Mouse (Mus musculus) forebrain, embryonic 15.5 days (tissue): Measurements from ENCODE around the gene Rgs6. TPM values are rescaled to one million over a fixed set of nuclear protein-coding genes. Genes with fewer than 3 reads are reported as not detected.

Experiments used
- ATAC-seq: fragments of 200-750 bp; cut with Nextera tagmentation; replicated peaks from 2 replicates; pipeline ENCODE4 v1.8.0; 2017; ENCODE audit warnings: mild to moderate bottlenecking, moderate TSS enrichment, moderate library complexity
- H3K27ac ChIP-seq: fragments of 300-500 bp; sonication (generic); replicated peaks from 2 replicates; pipeline ENCODE4 v1.5.1; 2015; ENCODE audit warnings: mild to moderate bottlenecking, inconsistent platforms
- H3K27me3 ChIP-seq: fragments of 300-500 bp; sonication (generic); 2 replicates; pipeline ENCODE4 v1.6.1; 2015; ENCODE audit warnings: inconsistent platforms
- H3K36me3 ChIP-seq: fragments of 300-500 bp; sonication (generic); 2 replicates; pipeline ENCODE4 v1.6.1; 2015; ENCODE audit warnings: mild to moderate bottlenecking, inconsistent platforms
- H3K4me1 ChIP-seq: fragments of 300-500 bp; sonication (generic); 2 replicates; pipeline ENCODE4 v1.6.1; 2015; ENCODE audit warnings: inconsistent platforms
- H3K4me2 ChIP-seq: fragments of 300-500 bp; sonication (generic); replicated peaks from 2 replicates; pipeline ENCODE4 v1.6.1; 2015; ENCODE audit warnings: mild to moderate bottlenecking, inconsistent platforms
- H3K4me3 ChIP-seq: fragments of 300-500 bp; sonication (generic); 2 replicates; pipeline ENCODE4 v1.5.1; 2015; ENCODE audit warnings: mild to moderate bottlenecking, inconsistent platforms
- H3K9ac ChIP-seq: fragments of 300-500 bp; sonication (generic); replicated peaks from 2 replicates; pipeline ENCODE4 v1.6.1; 2015; ENCODE audit warnings: mild to moderate bottlenecking, inconsistent platforms
- H3K9me3 ChIP-seq: fragments of 300-500 bp; sonication (generic); 2 replicates; pipeline ENCODE4 v1.6.1; 2016; ENCODE audit warnings: inconsistent platforms
- WGBS: fragments of 180-500 bp; shearing (Covaris S2); methylation state at CpG from one replicate; pipeline ENCODE4 v1.1.7; 2015; ENCODE audit warnings: mixed read lengths; 5-methylcytosine and 5-hydroxymethylcytosine counted together
- polyA plus RNA-seq: library from polyadenylated mRNA; unstranded; fragments of >200 nt; fragmentation: Nextera tagmentation; extraction: Ambion mirVana; gene quantifications from 2 replicates; pipeline ENCODE4 v1.2.1, GENCODE M21; 2015

The Rgs6 gene
- polyA plus RNA-seq, 1 experiment from 2014 or later: 11.6 TPM

DNA sequence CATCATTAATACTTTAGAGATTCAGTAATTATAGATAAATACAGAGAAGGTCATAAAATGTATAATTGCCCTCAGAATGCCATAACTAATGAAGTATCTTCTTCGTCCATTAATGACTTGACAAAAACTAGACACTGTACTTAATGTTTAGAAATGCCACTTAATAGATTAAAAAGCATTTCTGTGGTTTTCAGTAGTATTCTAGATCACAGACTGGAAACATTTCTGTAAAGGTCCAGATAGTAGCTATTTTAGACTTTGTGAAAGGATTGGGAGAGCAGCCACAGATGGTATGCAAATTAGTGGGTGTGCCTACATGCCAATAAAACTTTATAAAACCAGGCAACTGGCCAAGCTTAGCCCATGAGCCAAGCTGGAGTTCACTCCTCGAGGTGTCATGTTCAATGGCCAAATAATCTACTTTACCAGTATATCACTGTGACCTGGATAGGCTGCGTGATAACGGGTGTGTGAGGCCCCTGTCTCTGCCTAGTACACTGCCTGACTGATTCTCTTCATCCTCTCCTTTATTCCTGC, 82.2 kb downstream of the Rgs6 start:
- no peak overlapping the region for H3K4me3 ChIP-seq
- no peaks in the 10 kb centered on the region for H3K27me3 ChIP-seq
- H3K4me1 ChIP-seq: peaks cover 21% of the 10 kb centered on the region
- H3K9ac ChIP-seq: no peak overlapping the region
- 45% methylated on average over 4 of the region's 4 CpGs for WGBS
- peak overlapping the region; percentile 39 for H3K27ac ChIP-seq
- no peak overlapping the region for H3K4me2 ChIP-seq
- ATAC-seq: peak; percentile 58
- H3K9me3 ChIP-seq: no peaks in the 10 kb centered on the region
- H3K36me3 ChIP-seq: no peaks in the 10 kb centered on the region

GRCm38 (mm10) chr12:82671591-82671990, 83.5 kb downstream of the Rgs6 start:
- H3K27me3 ChIP-seq: no peaks in the 10 kb centered on the region
- no peaks in the 10 kb centered on the region for H3K36me3 ChIP-seq
- H3K9ac ChIP-seq: no peak overlapping the region
- WGBS: 39% methylated on average over 5 of the region's 5 CpGs
- H3K27ac ChIP-seq: peak overlapping the region; percentile 39
- H3K9me3 ChIP-seq: no peaks in the 10 kb centered on the region
- ATAC-seq: no peak
- H3K4me1 ChIP-seq: peaks cover 23% of the 10 kb centered on the region
- no peak overlapping the region for H3K4me2 ChIP-seq
- no peak overlapping the region for H3K4me3 ChIP-seq

GRCm38 (mm10) chr12:82675137-82675536, 87.0 kb downstream of the Rgs6 start:
- Histone ChIP-seq H3K36me3 (no peaks in the 10 kb centered on the region), H3K4me3 (no peak overlapping the region), H3K27me3 (no peaks in the 10 kb centered on the region), H3K27ac (no peak overlapping the region), H3K9me3 (no peaks in the 10 kb centered on the region), H3K4me2 (no peak overlapping the region), H3K4me1 (peaks cover 20% of the 10 kb centered on the region), H3K9ac (no peak overlapping the region)
- 81% methylated on average over 4 of the region's 4 CpGs for WGBS
- no peak for ATAC-seq

- ATAC-seq: no peak
- no peaks in the 10 kb centered on the region for H3K27me3 ChIP-seq
- H3K36me3 ChIP-seq: no peaks in the 10 kb centered on the region
- no peaks in the 10 kb centered on the region for H3K4me1 ChIP-seq
- H3K9me3 ChIP-seq: no peaks in the 10 kb centered on the region
- H3K4me3 ChIP-seq: no peak overlapping the region
- no peak overlapping the region for H3K9ac ChIP-seq
- WGBS: 93% methylated on average over 2 of the region's 2 CpGs
- no peak overlapping the region for H3K27ac ChIP-seq
- H3K4me2 ChIP-seq: no peak overlapping the region
Observed at GRCm38 (mm10) chr12:82687015-82687414, 98.9 kb downstream of the Rgs6 start.

GRCm38 (mm10) chr12:82698886-82699527, 110.9 kb downstream of the Rgs6 start:
- peaks cover 10% of the 10 kb centered on the region for H3K4me1 ChIP-seq
- WGBS: 72% methylated on average over 12 of the region's 12 CpGs
- no peak overlapping the region for H3K4me3 ChIP-seq
- no peak for ATAC-seq
- H3K9ac ChIP-seq: no peak overlapping the region
- no peaks in the 10 kb centered on the region for H3K27me3 ChIP-seq
- H3K4me2 ChIP-seq: no peak overlapping the region
- H3K27ac ChIP-seq: no peak overlapping the region
- no peaks in the 10 kb centered on the region for H3K9me3 ChIP-seq
- no peaks in the 10 kb centered on the region for H3K36me3 ChIP-seq

DNA sequence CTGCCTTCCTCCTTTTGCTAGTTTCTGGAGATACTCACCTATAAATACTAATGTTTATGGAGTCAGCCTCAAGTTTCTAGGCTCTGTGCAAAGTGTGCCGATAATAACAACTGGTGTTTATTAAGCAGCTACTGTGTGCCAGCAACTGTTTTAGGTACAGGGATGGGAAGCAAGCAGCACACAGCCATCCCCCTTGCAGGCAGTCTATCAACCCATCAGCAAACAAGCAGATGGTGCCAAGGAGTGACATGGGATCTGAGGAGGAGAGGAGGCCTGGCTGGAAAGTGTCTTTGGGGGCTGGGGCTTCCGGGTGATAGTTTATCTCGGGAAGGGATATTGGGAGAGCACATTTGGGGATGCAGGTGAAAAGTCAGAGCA, 111.4 kb downstream of the Rgs6 start:
- ATAC-seq: no peak; the same call in 1 of the 2 replicates
- H3K27ac ChIP-seq: no peak overlapping the region
- H3K4me2 ChIP-seq: no peak overlapping the region
- H3K9me3 ChIP-seq: no peaks in the 10 kb centered on the region
- H3K4me3 ChIP-seq: no peak overlapping the region
- 76% methylated on average over 3 of the region's 3 CpGs for WGBS
- H3K36me3 ChIP-seq: no peaks in the 10 kb centered on the region
- peaks cover 10% of the 10 kb centered on the region for H3K4me1 ChIP-seq
- no peaks in the 10 kb centered on the region for H3K27me3 ChIP-seq
- H3K9ac ChIP-seq: no peak overlapping the region

- Histone ChIP-seq H3K9me3 (no peaks in the 10 kb centered on the region), H3K27ac (no peak overlapping the region), H3K27me3 (no peaks in the 10 kb centered on the region), H3K9ac (no peak overlapping the region), H3K4me3 (no peak overlapping the region), H3K4me1 (peaks cover 10% of the 10 kb centered on the region), H3K4me2 (no peak overlapping the region), H3K36me3 (no peaks in the 10 kb centered on the region)
- WGBS: 58% methylated on average over 10 of the region's 10 CpGs
- no peak for ATAC-seq
Observed at GRCm38 (mm10) chr12:82700241-82700640, 112.1 kb downstream of the Rgs6 start.

GRCm38 (mm10) chr12:82700840-82701239, 112.7 kb downstream of the Rgs6 start:
- ATAC-seq: no peak
- no peaks in the 10 kb centered on the region for H3K36me3 ChIP-seq
- no peak overlapping the region for H3K4me2 ChIP-seq
- H3K9ac ChIP-seq: no peak overlapping the region
- H3K27me3 ChIP-seq: no peaks in the 10 kb centered on the region
- WGBS: 59% methylated on average over 5 of the region's 5 CpGs
- H3K27ac ChIP-seq: no peak overlapping the region
- no peaks in the 10 kb centered on the region for H3K9me3 ChIP-seq
- H3K4me3 ChIP-seq: no peak overlapping the region
- H3K4me1 ChIP-seq: peaks cover 10% of the 10 kb centered on the region

- Histone ChIP-seq H3K4me1 (peaks cover 10% of the 10 kb centered on the region), H3K9me3 (no peaks in the 10 kb centered on the region), H3K4me3 (no peak overlapping the region), H3K9ac (no peak overlapping the region), H3K27ac (no peak overlapping the region), H3K27me3 (no peaks in the 10 kb centered on the region), H3K36me3 (no peaks in the 10 kb centered on the region), H3K4me2 (no peak overlapping the region)
- no peak for ATAC-seq
- WGBS: 91% methylated on average over 7 of the region's 7 CpGs
Observed at GRCm38 (mm10) chr12:82701359-82701758, 113.3 kb downstream of the Rgs6 start.

- Histone ChIP-seq H3K4me1 (no peaks in the 10 kb centered on the region), H3K27me3 (no peaks in the 10 kb centered on the region), H3K9ac (no peak overlapping the region), H3K9me3 (no peaks in the 10 kb centered on the region), H3K4me3 (no peak overlapping the region), H3K27ac (no peak overlapping the region), H3K4me2 (no peak overlapping the region), H3K36me3 (no peaks in the 10 kb centered on the region)
- no peak for ATAC-seq
Observed at GRCm38 (mm10) chr12:82710376-82710775, 122.3 kb downstream of the Rgs6 start.

DNA sequence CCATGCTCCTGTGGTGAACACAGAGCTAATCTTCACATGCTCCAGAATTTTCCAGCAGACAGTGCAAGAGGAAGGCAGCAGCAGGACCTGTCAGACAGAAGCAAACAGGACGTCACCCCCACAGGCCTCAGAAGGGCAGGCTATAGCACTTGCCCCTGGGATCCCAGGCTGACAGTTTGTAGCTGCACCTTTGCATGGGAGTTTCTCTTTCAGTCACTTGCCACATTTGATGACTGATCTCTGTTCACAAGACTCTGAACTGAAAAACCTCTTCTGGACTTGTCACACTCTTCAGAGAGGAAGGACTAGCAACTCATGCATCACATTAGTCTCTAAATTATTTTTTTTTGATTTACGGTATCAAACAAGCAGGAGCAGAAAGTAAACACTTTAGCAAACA, 126.2 kb downstream of the Rgs6 start:
- WGBS: 74% methylated on average over 2 of the region's 2 CpGs
- H3K27ac ChIP-seq: no peak overlapping the region
- H3K4me3 ChIP-seq: no peak overlapping the region
- H3K4me1 ChIP-seq: no peaks in the 10 kb centered on the region
- no peaks in the 10 kb centered on the region for H3K9me3 ChIP-seq
- H3K4me2 ChIP-seq: no peak overlapping the region
- H3K36me3 ChIP-seq: no peaks in the 10 kb centered on the region
- ATAC-seq: no peak
- H3K27me3 ChIP-seq: no peaks in the 10 kb centered on the region
- H3K9ac ChIP-seq: no peak overlapping the region

DNA sequence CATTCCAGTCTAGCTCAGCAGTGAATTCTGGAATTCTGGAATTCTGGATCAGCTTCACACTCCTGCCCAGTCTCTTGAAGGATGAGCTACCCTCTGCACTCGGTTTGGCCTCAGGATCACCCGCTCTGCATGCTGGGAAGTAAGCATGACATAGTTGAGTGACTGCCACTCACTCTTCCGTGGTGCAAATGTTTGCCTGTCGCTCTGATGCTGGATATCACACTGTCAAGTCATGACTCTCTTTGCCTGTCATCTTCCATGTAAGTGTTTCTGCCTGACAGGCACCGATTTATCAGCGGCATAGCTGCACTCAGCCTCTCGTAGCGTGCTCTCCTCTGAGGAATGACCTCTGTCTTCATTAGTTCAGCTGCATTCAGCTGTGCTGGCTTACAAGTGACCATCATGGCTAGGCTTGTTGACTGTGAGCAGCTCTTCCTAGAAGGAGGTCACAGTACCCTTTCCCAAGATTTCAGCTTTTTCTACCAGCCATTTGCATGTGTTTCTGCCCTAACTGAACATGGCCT, 135.0 kb downstream of the Rgs6 start:
- 86% methylated on average over 8 of the region's 8 CpGs for WGBS
- no peaks in the 10 kb centered on the region for H3K27me3 ChIP-seq
- no peaks in the 10 kb centered on the region for H3K9me3 ChIP-seq
- H3K27ac ChIP-seq: no peak overlapping the region
- ATAC-seq: no peak
- 0 out of 2 replicates have a peak, but pooled peaks cover 6% of the 10 kb centered on the region for H3K4me1 ChIP-seq
- no peak overlapping the region for H3K4me2 ChIP-seq
- no peak overlapping the region for H3K9ac ChIP-seq
- no peaks in the 10 kb centered on the region for H3K36me3 ChIP-seq
- H3K4me3 ChIP-seq: no peak overlapping the region

DNA sequence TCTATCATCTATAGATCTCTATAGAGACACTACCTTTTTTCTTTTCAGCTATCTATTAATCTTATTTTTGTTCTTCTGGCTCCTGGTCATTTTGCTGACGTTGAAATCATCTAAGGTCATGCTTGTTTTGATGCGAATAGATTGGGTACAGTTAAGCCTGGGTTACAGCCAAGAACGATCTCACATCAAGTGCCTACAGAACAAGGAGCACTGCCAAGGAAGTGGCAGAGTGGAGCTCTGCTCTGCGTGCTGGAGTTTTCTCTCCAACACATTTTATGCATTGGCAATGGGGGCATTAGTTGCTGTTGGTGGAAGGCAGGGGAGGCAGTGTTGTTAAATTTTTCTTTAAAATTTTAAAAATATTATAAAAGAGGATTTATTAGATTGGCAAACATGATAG, 138.2 kb downstream of the Rgs6 start:
- Histone ChIP-seq H3K4me2 (no peak overlapping the region), H3K4me3 (no peak overlapping the region), H3K9ac (no peak overlapping the region), H3K36me3 (no peaks in the 10 kb centered on the region), H3K27ac (no peak overlapping the region), H3K27me3 (no peaks in the 10 kb centered on the region), H3K4me1 (0 out of 2 replicates have a peak, but pooled peaks cover 6% of the 10 kb centered on the region), H3K9me3 (no peaks in the 10 kb centered on the region)
- WGBS: 55% methylated on average over 4 of the region's 4 CpGs
- ATAC-seq: no peak
